Mouse (Mus musculus) neural tube, embryonic 11.5 days (tissue): ENCODE results near the gene Synj2. TPM values are rescaled to one million over a fixed set of nuclear protein-coding genes. Genes with fewer than 3 reads are reported as not detected.

Experiments
- ATAC-seq: fragments of 200-750 bp; cut with Nextera tagmentation; 2 replicates; pipeline ENCODE4 v1.8.0; 2017; ENCODE audit warnings: moderate number of reproducible peaks, mild to moderate bottlenecking, moderate TSS enrichment, moderate library complexity; ENCODE audit not compliant: insufficient read depth, low FRiP score, low TSS enrichment
- DNase-seq: peaks from one replicate; pipeline ENCODE4 v3.0.0-alpha.2; 2015; ENCODE audit warnings: low spot score
- H3K27ac ChIP-seq: fragments of 300-500 bp; sonication (generic); 2 replicates; pipeline ENCODE4 v1.5.1; 2014; ENCODE audit warnings: low read depth, mild to moderate bottlenecking, low read length
- H3K27me3 ChIP-seq: fragments of 300-500 bp; sonication (generic); 2 replicates; pipeline ENCODE4 v1.6.1; 2014; ENCODE audit warnings: mild to moderate bottlenecking, low read length, mixed read lengths; ENCODE audit not compliant: control insufficient read depth, insufficient read depth
- H3K36me3 ChIP-seq: fragments of 300-500 bp; sonication (generic); 2 replicates; pipeline ENCODE4 v1.6.1; 2014; ENCODE audit warnings: mild to moderate bottlenecking, low read length, moderate library complexity, mixed read lengths; ENCODE audit not compliant: control insufficient read depth, insufficient read depth
- H3K4me1 ChIP-seq: fragments of 300-500 bp; sonication (generic); 2 replicates; pipeline ENCODE4 v1.6.1; 2014; ENCODE audit warnings: low read length, mixed read lengths; ENCODE audit not compliant: control insufficient read depth, insufficient read depth
- H3K4me2 ChIP-seq: fragments of 300-500 bp; sonication (generic); 2 replicates; pipeline ENCODE4 v1.6.1; 2014; ENCODE audit warnings: low read depth, mild to moderate bottlenecking, moderate library complexity
- H3K4me3 ChIP-seq: fragments of 300-500 bp; sonication (generic); 2 replicates; pipeline ENCODE4 v1.5.1; 2014; ENCODE audit warnings: low read depth, low read length
- H3K9ac ChIP-seq: fragments of 300-500 bp; sonication (generic); 2 replicates; pipeline ENCODE4 v1.6.1; 2014; ENCODE audit warnings: mild to moderate bottlenecking, low read length
- H3K9me3 ChIP-seq: fragments of 300-500 bp; sonication (generic); 2 replicates; pipeline ENCODE4 v1.6.1; 2016; ENCODE audit warnings: low read length; ENCODE audit not compliant: control insufficient read depth
- WGBS: fragments of 180-500 bp; shearing (Covaris S2); extraction: QIAGEN DNeasy Blood & Tissue Kit; methylation state at CpG from one replicate; pipeline ENCODE4 v1.1.7; 2014; 5-methylcytosine and 5-hydroxymethylcytosine counted together
- polyA plus RNA-seq: library from polyadenylated mRNA; unstranded; fragments of >200 nt; fragmentation: Nextera tagmentation; extraction: Ambion mirVana; gene quantifications from 2 replicates; pipeline ENCODE4 v1.2.1, GENCODE M21; 2014

The Synj2 gene
- polyA plus RNA-seq, 1 experiment from 2014 or later = 1.8 TPM

DNA sequence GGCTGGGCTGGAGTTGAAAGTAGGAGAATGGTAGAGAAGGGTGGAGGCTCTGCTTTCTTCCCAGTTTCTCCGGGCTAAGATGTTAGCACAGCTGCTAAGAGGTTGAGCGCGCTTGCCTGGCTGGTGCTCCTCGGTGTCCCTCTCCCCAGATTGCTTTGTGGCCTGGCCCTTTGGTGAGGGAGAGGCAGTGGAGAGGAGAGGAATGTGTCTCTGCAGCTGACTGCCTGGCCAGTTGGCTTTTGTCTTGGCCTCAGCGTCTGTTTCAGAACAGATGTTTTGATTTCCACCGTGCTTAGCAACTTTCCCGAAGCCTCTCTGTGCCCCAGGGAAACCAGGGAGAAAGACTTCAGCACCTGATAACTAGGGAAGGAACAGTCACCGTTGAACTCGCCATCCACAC is 18.7 kb downstream of the Synj2 start:
- H3K4me2 ChIP-seq = no peak overlapping the region
- no peaks in the 10 kb centered on the region for H3K27me3 ChIP-seq
- H3K9me3 ChIP-seq = no peaks in the 10 kb centered on the region
- no peak overlapping the region for H3K9ac ChIP-seq
- no peak for DNase-seq
- no peak overlapping the region for H3K4me3 ChIP-seq
- ATAC-seq = no peak
- no peaks in the 10 kb centered on the region for H3K36me3 ChIP-seq
- H3K4me1 ChIP-seq = no peaks in the 10 kb centered on the region
- WGBS = 57% methylated on average over 9 of the region's 9 CpGs
- H3K27ac ChIP-seq = no peak overlapping the region

DNA sequence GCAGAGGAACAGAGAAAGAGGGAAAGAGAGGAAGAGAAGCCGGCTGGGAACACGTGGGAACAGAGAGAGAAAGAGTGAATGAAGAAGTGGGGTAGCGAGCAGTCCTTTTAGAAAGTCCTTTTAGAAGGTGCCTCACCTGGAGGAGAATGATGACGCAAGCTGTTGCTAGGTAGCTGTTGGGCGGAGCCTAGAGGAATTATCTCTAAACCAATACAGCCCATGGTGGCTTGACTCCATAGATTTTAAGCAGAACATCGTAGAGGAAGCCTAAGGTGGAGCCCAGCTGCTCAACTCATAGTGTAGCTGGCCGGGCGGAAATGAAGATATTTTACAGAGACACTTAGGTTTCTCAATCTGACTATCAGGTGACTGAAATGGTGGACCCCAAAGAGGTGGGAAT is 22.7 kb downstream of the Synj2 start:
- Histone ChIP-seq H3K4me1 (no peaks in the 10 kb centered on the region), H3K4me3 (no peak overlapping the region), H3K9ac (no peak overlapping the region), H3K27ac (no peak overlapping the region), H3K36me3 (no peaks in the 10 kb centered on the region), H3K9me3 (no peaks in the 10 kb centered on the region), H3K27me3 (no peaks in the 10 kb centered on the region), H3K4me2 (no peak overlapping the region)
- WGBS = 94% methylated on average over 8 of the region's 8 CpGs
- no peak for ATAC-seq
- no peak for DNase-seq

DNA sequence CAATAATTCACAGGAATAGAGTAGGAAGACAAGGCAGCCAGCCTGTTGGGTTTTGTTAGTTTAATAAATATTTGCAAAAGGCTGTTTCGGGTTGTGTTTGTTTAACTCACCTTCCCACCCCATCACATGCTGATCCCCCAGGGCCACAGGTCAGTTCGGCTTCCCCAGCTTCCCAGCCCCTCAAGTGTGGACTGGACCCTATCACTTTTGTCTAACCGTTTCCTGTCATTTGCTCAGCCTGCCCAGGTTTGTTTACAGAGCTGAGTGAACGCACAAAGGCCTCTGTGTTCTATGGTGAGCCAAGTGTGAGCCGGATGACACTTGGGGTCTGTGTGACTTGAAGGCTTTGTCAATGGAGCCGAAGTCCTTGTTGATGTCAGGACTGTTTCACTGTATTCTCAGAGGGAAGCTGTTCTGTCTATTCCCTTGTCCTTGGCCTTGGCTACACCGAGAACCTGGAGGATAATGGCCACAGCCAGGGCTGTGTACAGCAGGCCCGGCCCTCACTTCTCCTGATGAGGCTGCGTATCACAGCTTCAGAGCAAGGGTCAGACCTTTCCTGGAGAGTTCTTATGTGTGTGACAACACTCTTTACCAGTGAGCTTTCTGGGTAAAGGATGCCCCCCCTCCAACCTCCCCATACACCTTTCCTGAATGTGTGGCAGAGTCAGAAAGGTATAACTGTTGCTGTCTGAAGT is 24.2 kb downstream of the Synj2 start:
- H3K27ac ChIP-seq = no peak overlapping the region
- no peak for DNase-seq
- no peak for ATAC-seq
- no peak overlapping the region for H3K4me2 ChIP-seq
- H3K27me3 ChIP-seq = no peaks in the 10 kb centered on the region
- no peaks in the 10 kb centered on the region for H3K4me1 ChIP-seq
- no peaks in the 10 kb centered on the region for H3K9me3 ChIP-seq
- no peak overlapping the region for H3K4me3 ChIP-seq
- H3K9ac ChIP-seq = no peak overlapping the region
- no peaks in the 10 kb centered on the region for H3K36me3 ChIP-seq
- WGBS = 50% methylated on average over 9 of the region's 9 CpGs

DNA sequence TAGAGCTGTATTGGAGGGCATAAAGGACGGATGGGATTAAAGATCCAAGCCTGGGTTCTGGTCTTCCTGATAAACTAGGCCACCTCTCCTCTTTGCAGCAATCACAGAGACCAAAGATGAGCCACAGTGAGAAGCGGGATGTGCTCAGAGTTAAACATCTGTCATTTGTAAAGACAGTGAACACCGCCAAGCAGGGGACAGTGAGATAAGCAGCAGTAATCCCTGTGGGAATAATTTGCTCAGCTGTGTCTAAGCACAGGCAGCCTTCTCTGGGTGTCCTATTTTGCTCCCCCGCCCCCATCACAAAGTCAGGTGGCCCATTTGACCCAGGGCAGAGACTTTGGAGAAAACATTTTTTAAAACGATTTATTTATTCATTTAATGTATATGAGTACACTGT is 25.6 kb downstream of the Synj2 start:
- no peaks in the 10 kb centered on the region for H3K27me3 ChIP-seq
- WGBS = 82% methylated on average over 5 of the region's 5 CpGs
- no peak for ATAC-seq

DNA sequence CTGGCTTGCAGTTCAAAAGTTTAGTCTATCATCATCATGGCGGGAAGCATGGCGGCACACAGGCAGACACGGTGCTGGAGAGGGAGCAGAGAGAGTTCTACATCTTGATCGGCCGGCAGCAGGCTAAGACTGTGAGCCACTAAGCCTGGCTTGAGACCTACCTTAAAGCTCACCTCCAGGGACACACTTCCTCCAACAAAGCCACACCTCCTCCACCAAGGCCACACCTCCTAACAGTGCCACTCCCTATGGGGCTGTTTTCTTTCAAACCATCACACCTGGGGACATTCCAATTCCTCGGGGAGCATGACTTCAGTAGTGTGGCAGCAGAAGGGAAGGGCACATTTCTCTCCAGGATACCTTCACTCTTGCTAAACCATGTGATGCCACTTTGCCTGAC is 27.5 kb downstream of the Synj2 start:
- H3K36me3 ChIP-seq = no peaks in the 10 kb centered on the region
- H3K4me1 ChIP-seq = no peaks in the 10 kb centered on the region
- ATAC-seq = no peak
- DNase-seq = no peak
- H3K27me3 ChIP-seq = no peaks in the 10 kb centered on the region
- no peaks in the 10 kb centered on the region for H3K9me3 ChIP-seq
- H3K4me2 ChIP-seq = no peak overlapping the region
- no peak overlapping the region for H3K4me3 ChIP-seq
- no peak overlapping the region for H3K9ac ChIP-seq
- 60% methylated on average over 6 of the region's 6 CpGs for WGBS
- no peak overlapping the region for H3K27ac ChIP-seq

More for the DNA sequence above, 25.6 kb downstream of the Synj2 start:
- H3K36me3 ChIP-seq = no peaks in the 10 kb centered on the region
- no peaks in the 10 kb centered on the region for H3K4me1 ChIP-seq
- H3K27ac ChIP-seq = no peak overlapping the region
- no peaks in the 10 kb centered on the region for H3K9me3 ChIP-seq
- no peak for DNase-seq
- no peak overlapping the region for H3K4me2 ChIP-seq
- H3K4me3 ChIP-seq = no peak overlapping the region
- no peak overlapping the region for H3K9ac ChIP-seq

DNA sequence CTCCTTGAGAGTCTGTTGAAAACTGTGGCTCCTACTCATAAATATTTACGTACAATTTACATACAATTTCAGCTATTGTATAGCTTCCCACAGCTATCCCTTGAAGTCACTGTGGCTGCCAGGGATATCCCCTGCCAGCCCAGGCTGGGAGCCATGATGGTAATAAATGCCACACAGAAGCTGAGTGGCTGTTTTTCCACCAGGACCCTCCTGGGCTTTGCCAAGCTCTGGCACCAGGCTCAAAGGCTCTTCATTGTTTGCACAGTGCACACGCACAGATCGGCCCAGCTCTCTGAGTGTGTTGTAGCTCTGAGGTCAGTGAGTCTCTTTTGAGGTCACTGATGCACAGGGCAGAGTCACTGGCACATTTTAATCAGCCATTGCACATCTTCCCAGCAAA is 28.2 kb downstream of the Synj2 start:
- no peak for DNase-seq
- Histone ChIP-seq H3K9ac (no peak overlapping the region), H3K27ac (no peak overlapping the region), H3K4me2 (no peak overlapping the region), H3K4me3 (no peak overlapping the region), H3K27me3 (no peaks in the 10 kb centered on the region), H3K9me3 (no peaks in the 10 kb centered on the region), H3K4me1 (no peaks in the 10 kb centered on the region), H3K36me3 (no peaks in the 10 kb centered on the region)
- WGBS = 67% methylated on average over 3 of the region's 3 CpGs
- no peak for ATAC-seq

DNA sequence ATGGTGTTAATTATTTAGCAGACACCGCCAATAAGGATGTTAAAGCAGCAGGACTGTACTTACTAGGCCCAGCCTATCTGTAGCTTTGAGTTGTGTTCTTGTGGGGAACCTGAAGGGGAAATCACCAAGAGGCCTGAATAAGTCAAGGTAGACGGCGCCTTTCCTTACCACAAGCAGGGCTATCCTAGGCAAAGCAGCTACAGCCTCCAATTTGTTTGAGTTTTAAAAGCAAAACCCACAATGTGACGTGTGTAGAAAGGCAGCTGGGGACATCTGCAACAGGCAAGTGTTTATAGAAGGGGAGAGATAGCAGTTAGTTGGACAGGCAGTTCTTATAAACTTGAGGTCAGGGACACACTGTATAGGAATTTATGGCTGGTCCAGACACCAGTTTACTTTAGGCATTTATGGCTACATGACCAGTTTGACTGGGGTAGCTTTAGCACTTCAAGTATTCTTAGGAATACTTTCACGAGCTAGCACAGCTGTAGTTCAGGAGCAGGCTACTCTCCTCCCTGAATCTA is 29.3 kb downstream of the Synj2 start:
- no peaks in the 10 kb centered on the region for H3K9me3 ChIP-seq
- no peak overlapping the region for H3K27ac ChIP-seq
- no peaks in the 10 kb centered on the region for H3K36me3 ChIP-seq
- no peak for ATAC-seq
- no peak overlapping the region for H3K4me3 ChIP-seq
- H3K4me2 ChIP-seq = no peak overlapping the region
- no peak for DNase-seq
- peaks cover 2% of the 10 kb centered on the region; the same call in 1 of the 2 replicates for H3K4me1 ChIP-seq
- H3K27me3 ChIP-seq = no peaks in the 10 kb centered on the region
- H3K9ac ChIP-seq = no peak overlapping the region
- WGBS = 89% methylated on average over 5 of the region's 5 CpGs

DNA sequence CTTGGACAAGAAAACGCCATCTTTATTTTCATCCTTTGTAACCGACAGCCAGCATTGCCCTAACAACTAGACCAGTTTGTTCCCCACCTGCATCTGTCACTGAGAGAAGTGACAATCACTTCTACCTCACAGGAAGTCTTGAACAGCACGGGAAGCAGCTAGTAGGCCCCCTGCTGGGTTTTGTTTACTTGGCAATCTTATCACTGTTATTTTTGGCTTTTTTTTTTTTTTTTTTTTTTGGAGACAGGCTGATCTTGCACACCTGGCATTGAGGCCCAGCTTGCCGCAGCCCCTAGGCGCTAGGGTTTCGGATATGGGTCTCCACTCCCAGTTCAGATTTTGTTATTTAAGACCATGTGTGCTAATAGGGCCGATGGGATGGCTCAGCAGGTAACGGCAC is 32.5 kb downstream of the Synj2 start:
- Histone ChIP-seq H3K9me3 (no peaks in the 10 kb centered on the region), H3K4me3 (no peak overlapping the region), H3K4me2 (no peak overlapping the region), H3K4me1 (peaks cover 3% of the 10 kb centered on the region; the same call in 1 of the 2 replicates), H3K27ac (no peak overlapping the region), H3K27me3 (no peaks in the 10 kb centered on the region), H3K9ac (no peak overlapping the region), H3K36me3 (no peaks in the 10 kb centered on the region)
- DNase-seq (no peak), ATAC-seq (no peak)
- 62% methylated on average over 8 of the region's 8 CpGs for WGBS
